ENCODE assay signal across 11 mouse cellular contexts in genomic region chr1:57776671-57777281, GRCm38 (mm10). TPM values are rescaled to one million over a fixed set of nuclear protein-coding genes. Genes with fewer than 3 reads are reported as not detected.
DNase-seq lines count a peak whose midpoint lies in the region; ATAC-seq lines count a peak whose summit lies in the region.
"Had no signal": no experiment of that assay in that cellular context is flagged by ENCODE, and none has a peak within 500 bp of the region (broad histone marks: within the 10 kb centered on the region; RNA-seq: fewer than 3 reads in every experiment).

No protein-coding gene starts in this region.

- ATAC-seq in limb, embryonic 12.5 days (ENCODE audit: insufficient number of reproducible peaks, insufficient read depth, low FRiP score, low TSS enrichment, low read depth) = no peak
- ATAC-seq in embryonic facial prominence, embryonic 11.5 days (replicated peaks; ENCODE audit: insufficient number of reproducible peaks, low FRiP score, low TSS enrichment, low read depth) = no peak
- ATAC-seq in hindbrain, embryonic 13.5 days (ENCODE audit: low FRiP score) = no peak
- ATAC-seq in neural tube, embryonic 13.5 days (ENCODE audit: low read depth) = no peak
- no peak for ATAC-seq in kidney, embryonic 14.5 days (ENCODE audit: low FRiP score, low TSS enrichment)
- ATAC-seq: liver, postnatal 0 days had no signal

- no peak overlapping the region for H3K4me3 ChIP-seq in limb, embryonic 12.5 days (replicated peaks)
- H3K4me3 ChIP-seq in limb, embryonic 10.5 days = no peak overlapping the region
- H3K4me3 ChIP-seq in embryonic facial prominence, embryonic 11.5 days (ENCODE audit: low read depth, low read length) = no peak overlapping the region
- peak overlapping the region; percentile 23 for H3K4me3 ChIP-seq in hindbrain, embryonic 13.5 days
- H3K4me3 ChIP-seq in neural tube, embryonic 13.5 days = peak overlapping the region; percentile 83
- no peak overlapping the region for H3K4me3 ChIP-seq in kidney, embryonic 14.5 days (ENCODE audit: low read length)

- H3K9ac ChIP-seq in limb, embryonic 12.5 days (replicated peaks) = no peak overlapping the region
- no peak overlapping the region for H3K9ac ChIP-seq in embryonic facial prominence, embryonic 11.5 days (replicated peaks; ENCODE audit: low read length)
- no peak overlapping the region for H3K9ac ChIP-seq in hindbrain, embryonic 13.5 days
- no peak overlapping the region for H3K9ac ChIP-seq in neural tube, embryonic 13.5 days
- H3K9ac ChIP-seq in kidney, embryonic 14.5 days (ENCODE audit: low read depth, low read length) = no peak overlapping the region
- H3K9ac ChIP-seq: liver, postnatal 0 days had no signal

- H3K4me2 ChIP-seq in limb, embryonic 12.5 days = peak overlapping the region; percentile 75; the same call in 1 of the 2 replicates
- H3K4me2 ChIP-seq in embryonic facial prominence, embryonic 11.5 days (ENCODE audit: low read depth, low read length) = no peak overlapping the region
- peak overlapping the region; percentile 74 for H3K4me2 ChIP-seq in hindbrain, embryonic 13.5 days
- H3K4me2 ChIP-seq in neural tube, embryonic 13.5 days = peak overlapping the region; percentile 86
- H3K4me2 ChIP-seq in kidney, embryonic 14.5 days (replicated peaks; ENCODE audit: low read depth, low read length) = no peak overlapping the region

- H3K36me3 ChIP-seq in limb, embryonic 12.5 days = no peaks in the 10 kb centered on the region
- H3K36me3 ChIP-seq in limb, embryonic 10.5 days = no peaks in the 10 kb centered on the region
- no peaks in the 10 kb centered on the region for H3K36me3 ChIP-seq in embryonic facial prominence, embryonic 11.5 days (replicated peaks; ENCODE audit: control insufficient read depth, insufficient read depth, low read depth, low read length)
- no peaks in the 10 kb centered on the region for H3K36me3 ChIP-seq in hindbrain, embryonic 13.5 days
- H3K36me3 ChIP-seq in neural tube, embryonic 13.5 days = no peaks in the 10 kb centered on the region
- no peaks in the 10 kb centered on the region for H3K36me3 ChIP-seq in kidney, embryonic 14.5 days (ENCODE audit: control insufficient read depth, insufficient read depth, low read length)

- H3K27me3 ChIP-seq in limb, embryonic 12.5 days = no peaks in the 10 kb centered on the region
- no peaks in the 10 kb centered on the region for H3K27me3 ChIP-seq in limb, embryonic 10.5 days (ENCODE audit: low read depth, poor library complexity, severe bottlenecking)
- no peaks in the 10 kb centered on the region for H3K27me3 ChIP-seq in embryonic facial prominence, embryonic 11.5 days (ENCODE audit: control insufficient read depth, insufficient read depth, low read length)
- 0 out of 2 replicates have a peak, but pooled peaks cover 3% of the 10 kb centered on the region for H3K27me3 ChIP-seq in hindbrain, embryonic 13.5 days
- H3K27me3 ChIP-seq in neural tube, embryonic 13.5 days = no peaks in the 10 kb centered on the region
- H3K27me3 ChIP-seq in kidney, embryonic 14.5 days (ENCODE audit: control insufficient read depth, insufficient read depth, low read length) = no peaks in the 10 kb centered on the region

- DNase-seq in limb, embryonic 10.5 days (ENCODE audit: low spot score) = no peak
- peak; percentile 18 for DNase-seq in embryonic facial prominence, embryonic 11.5 days (ENCODE audit: low spot score)
- DNase-seq in ovary, postnatal 14 days (ENCODE audit: low spot score) = no peak
- DNase-seq in frontal cortex, postnatal 25 days (ENCODE audit: low spot score in 2 of 2) = no peak
- DNase-seq: cerebellum, postnatal 36 days; liver, postnatal 0 days; spleen, adult 18-20 months had no signal

- 42% methylated on average over 5 of the region's 5 CpGs for WGBS in limb, embryonic 12.5 days
- 39% methylated on average over 5 of the region's 5 CpGs for WGBS in limb, embryonic 10.5 days
- 29% methylated on average over 5 of the region's 5 CpGs for WGBS in embryonic facial prominence, embryonic 11.5 days
- 29% methylated on average over 5 of the region's 5 CpGs for WGBS in hindbrain, embryonic 13.5 days
- WGBS in neural tube, embryonic 13.5 days = 19% methylated on average over 5 of the region's 5 CpGs
- 34% methylated on average over 5 of the region's 5 CpGs for WGBS in kidney, embryonic 14.5 days

- H3K27ac ChIP-seq in limb, embryonic 12.5 days = no peak overlapping the region
- H3K27ac ChIP-seq in limb, embryonic 10.5 days = no peak overlapping the region
- H3K27ac ChIP-seq in embryonic facial prominence, embryonic 11.5 days (replicated peaks; ENCODE audit: low read depth, low read length) = no peak overlapping the region
- H3K27ac ChIP-seq in hindbrain, embryonic 13.5 days = peak overlapping the region; percentile 24; the same call in 1 of the 2 replicates
- H3K27ac ChIP-seq in neural tube, embryonic 13.5 days (replicated peaks) = no peak overlapping the region
- H3K27ac ChIP-seq in kidney, embryonic 14.5 days (ENCODE audit: low read depth, low read length) = no peak overlapping the region

- peaks cover 5% of the 10 kb centered on the region; the same call in 1 of the 2 replicates for H3K4me1 ChIP-seq in limb, embryonic 12.5 days (replicated peaks)
- peaks cover 23% of the 10 kb centered on the region for H3K4me1 ChIP-seq in limb, embryonic 10.5 days
- no peaks in the 10 kb centered on the region for H3K4me1 ChIP-seq in embryonic facial prominence, embryonic 11.5 days (ENCODE audit: control insufficient read depth, insufficient read depth, low read length)
- peaks cover 29% of the 10 kb centered on the region for H3K4me1 ChIP-seq in hindbrain, embryonic 13.5 days (replicated peaks)
- peaks cover 22% of the 10 kb centered on the region for H3K4me1 ChIP-seq in neural tube, embryonic 13.5 days (replicated peaks)
- H3K4me1 ChIP-seq in kidney, embryonic 14.5 days (ENCODE audit: control insufficient read depth, insufficient read depth, low read length) = peaks cover 4% of the 10 kb centered on the region; the same call in 1 of the 2 replicates

- H3K9me3 ChIP-seq in limb, embryonic 12.5 days = no peaks in the 10 kb centered on the region
- no peaks in the 10 kb centered on the region for H3K9me3 ChIP-seq in limb, embryonic 10.5 days (replicated peaks)
- no peaks in the 10 kb centered on the region for H3K9me3 ChIP-seq in embryonic facial prominence, embryonic 11.5 days (replicated peaks; ENCODE audit: control insufficient read depth, low read length)
- H3K9me3 ChIP-seq in hindbrain, embryonic 13.5 days = no peaks in the 10 kb centered on the region
- no peaks in the 10 kb centered on the region for H3K9me3 ChIP-seq in neural tube, embryonic 13.5 days
- H3K9me3 ChIP-seq in kidney, embryonic 14.5 days (ENCODE audit: control insufficient read depth, low read length) = no peaks in the 10 kb centered on the region

RNA-seq across cellular contexts. Expression of gene Spats2l, which starts 2.8 kb away (rescaled TPM):
- 85.1 and 88.4 TPM in 2 replicates for polyA plus RNA-seq in limb, embryonic 12.5 days (2016; fragmentation: Nextera tagmentation; extraction: Ambion mirVana)
- 18.4 and 29.3 TPM in 2 replicates for polyA plus RNA-seq in limb, embryonic 10.5 days (2016; fragmentation: Nextera tagmentation; extraction: Ambion mirVana)
- polyA plus RNA-seq in embryonic facial prominence, embryonic 11.5 days (2014; fragmentation: Nextera tagmentation; extraction: Ambion mirVana) = 51.9 and 52.4 TPM in 2 replicates
- 67.7 and 77.3 TPM in 2 replicates for polyA plus RNA-seq in hindbrain, embryonic 13.5 days (2015; fragmentation: Nextera tagmentation; extraction: Ambion mirVana)
- 52.5 and 53.1 TPM in 2 replicates for polyA plus RNA-seq in neural tube, embryonic 13.5 days (2015; fragmentation: Nextera tagmentation; extraction: Ambion mirVana)
- 39.4 and 47.4 TPM in 2 replicates for polyA plus RNA-seq in kidney, embryonic 14.5 days (2014; fragmentation: Nextera tagmentation; extraction: Ambion mirVana)

Comparison
In these comparisons a context has a peak if more than half of its experiments do, and no peak if none do; other contexts are left out.
1. H3K4me2 ChIP-seq: peak in limb, embryonic 12.5 days (single experiment), hindbrain, embryonic 13.5 days (single experiment) and neural tube, embryonic 13.5 days (single experiment); none in embryonic facial prominence, embryonic 11.5 days (single experiment) and kidney, embryonic 14.5 days (single experiment).
2. H3K4me3 ChIP-seq: peak in hindbrain, embryonic 13.5 days (single experiment) and neural tube, embryonic 13.5 days (single experiment); none in limb, embryonic 12.5 days (single experiment), limb, embryonic 10.5 days (single experiment), embryonic facial prominence, embryonic 11.5 days (single experiment) and kidney, embryonic 14.5 days (single experiment).